Mouse (Mus musculus): ENCODE measurements around the gene Serpina16. TPM values are rescaled to one million over a fixed set of nuclear protein-coding genes. Genes with fewer than 3 reads are reported as not detected.
"Not testable (repeated sequence)": the region's sequence is repeated elsewhere in the genome, so short reads cannot be mapped to it uniquely, and the experiment has no call there.

Gene Serpina16
- total and polyA plus RNA-seq, 2 experiments from 2014 or later, result not detected

DNA sequence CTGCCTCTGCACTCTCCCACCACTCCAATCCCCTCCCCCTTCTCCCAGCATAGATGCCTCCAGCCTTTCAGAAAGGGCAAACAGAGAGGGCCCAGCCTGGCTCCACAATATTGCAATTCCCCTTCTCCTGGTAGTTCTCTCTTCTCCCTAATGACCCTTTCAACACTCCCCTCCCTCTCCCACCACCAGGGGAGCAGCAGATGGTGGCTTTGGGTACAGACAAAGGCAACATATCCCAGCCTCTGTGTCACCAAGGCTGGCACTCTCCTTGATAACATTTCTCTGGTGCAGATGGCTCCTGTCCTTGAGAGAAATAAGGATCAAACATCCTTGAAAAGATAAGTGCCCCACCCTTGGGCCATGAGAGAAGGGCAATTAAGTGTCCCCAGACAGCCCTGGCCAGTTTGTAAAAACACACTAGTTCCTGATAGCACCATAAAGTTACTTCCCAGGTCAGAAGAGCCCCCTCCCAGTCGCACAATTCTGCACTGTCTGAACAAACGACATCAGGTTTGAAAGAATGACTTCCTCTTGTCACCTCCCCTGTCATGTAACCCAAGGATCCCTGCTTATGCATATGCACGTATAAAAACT, 12.4 kb upstream of the Serpina16 start:
- TF ChIP-seq CTCF (IDR thresholded peaks at IDR 0.05; ENCODE audit: low read depth), result peak; percentile 21
- H3K4me3 ChIP-seq (ENCODE audit: low read length), result no peak overlapping the region
- 66% methylated on average over 3 of the region's 3 CpGs for WGBS
- no peak overlapping the region for H3K9ac ChIP-seq (replicated peaks; ENCODE audit: low read length)
- H3K27me3 ChIP-seq (ENCODE audit: insufficient read depth, low read length), result no peaks in the 10 kb centered on the region
- no peak overlapping the region for H3K4me2 ChIP-seq (ENCODE audit: low read depth, low read length)
- no peaks in the 10 kb centered on the region for H3K9me3 ChIP-seq (ENCODE audit: low read length)
- no peaks in the 10 kb centered on the region for H3K4me1 ChIP-seq (ENCODE audit: insufficient read depth, low read length)
- DNase-seq (ENCODE audit: low spot score) (no peak), ATAC-seq (no peak)
- H3K36me3 ChIP-seq (ENCODE audit: insufficient read depth, low read length), result no peaks in the 10 kb centered on the region
- H3K27ac ChIP-seq, result no peak overlapping the region

DNA sequence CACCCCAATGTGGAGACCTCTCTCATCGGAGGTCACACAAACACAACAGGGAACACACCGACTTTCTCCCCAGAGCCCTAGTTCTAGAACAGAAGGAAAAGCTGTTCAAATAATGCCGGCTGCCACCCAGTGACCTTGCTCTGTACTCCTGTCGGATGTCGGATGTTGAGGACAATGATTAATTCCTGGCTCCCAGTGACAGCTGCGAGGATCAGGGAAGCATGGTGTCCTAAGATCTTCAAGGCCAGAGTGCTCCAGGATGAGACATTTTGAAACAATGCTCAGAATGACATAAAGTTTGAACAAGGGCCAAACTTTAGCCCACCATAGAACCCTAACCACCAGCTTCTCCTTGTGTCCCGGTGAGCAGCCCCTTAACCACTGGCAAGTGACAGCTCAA, 11.1 kb upstream of the Serpina16 start:
- WGBS, result 58% methylated on average over 7 of the region's 7 CpGs
- no peak for DNase-seq (ENCODE audit: low spot score)
- Histone ChIP-seq H3K27ac (no peak overlapping the region), H3K27me3 (ENCODE audit: insufficient read depth, low read length) (no peaks in the 10 kb centered on the region), H3K4me3 (ENCODE audit: low read length) (no peak overlapping the region), H3K36me3 (ENCODE audit: insufficient read depth, low read length) (no peaks in the 10 kb centered on the region), H3K9me3 (ENCODE audit: low read length) (no peaks in the 10 kb centered on the region), H3K9ac (replicated peaks; ENCODE audit: low read length) (no peak overlapping the region), H3K4me1 (ENCODE audit: insufficient read depth, low read length) (no peaks in the 10 kb centered on the region), H3K4me2 (ENCODE audit: low read depth, low read length) (no peak overlapping the region)
- no peak for TF ChIP-seq CTCF (IDR thresholded peaks at IDR 0.05; ENCODE audit: low read depth)
- no peak for ATAC-seq

DNA sequence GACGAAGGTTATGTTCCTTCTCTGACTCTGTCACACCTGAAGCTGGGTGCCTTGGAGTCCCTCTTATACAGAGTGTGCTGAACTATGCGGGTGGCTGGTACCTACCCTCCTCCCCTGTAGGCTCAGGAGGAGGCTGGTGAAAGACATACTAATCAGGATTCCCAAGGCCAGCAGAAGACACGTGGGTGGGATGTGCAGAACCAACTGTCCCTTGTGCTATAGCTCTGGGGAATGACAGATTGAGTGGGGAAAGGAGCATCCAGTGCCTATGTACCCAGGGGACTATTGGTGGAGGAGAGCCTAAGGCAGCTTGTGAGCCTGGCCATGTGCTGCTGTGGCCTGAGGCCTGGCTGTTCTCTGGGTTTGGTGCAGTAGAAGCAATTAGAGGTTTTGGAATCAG, 10.1 kb upstream of the Serpina16 start:
- H3K4me2 ChIP-seq (ENCODE audit: low read depth, low read length), result no peak overlapping the region
- 76% methylated on average over 3 of the region's 3 CpGs for WGBS
- no peaks in the 10 kb centered on the region for H3K27me3 ChIP-seq (ENCODE audit: insufficient read depth, low read length)
- no peak for ATAC-seq
- no peaks in the 10 kb centered on the region for H3K36me3 ChIP-seq (ENCODE audit: insufficient read depth, low read length)
- H3K27ac ChIP-seq, result no peak overlapping the region
- no peaks in the 10 kb centered on the region for H3K4me1 ChIP-seq (ENCODE audit: insufficient read depth, low read length)
- H3K9ac ChIP-seq (replicated peaks; ENCODE audit: low read length), result no peak overlapping the region
- H3K4me3 ChIP-seq (ENCODE audit: low read length), result no peak overlapping the region
- no peak for DNase-seq (ENCODE audit: low spot score)
- no peaks in the 10 kb centered on the region for H3K9me3 ChIP-seq (ENCODE audit: low read length)
- TF ChIP-seq CTCF (IDR thresholded peaks at IDR 0.05; ENCODE audit: low read depth), result no peak

DNA sequence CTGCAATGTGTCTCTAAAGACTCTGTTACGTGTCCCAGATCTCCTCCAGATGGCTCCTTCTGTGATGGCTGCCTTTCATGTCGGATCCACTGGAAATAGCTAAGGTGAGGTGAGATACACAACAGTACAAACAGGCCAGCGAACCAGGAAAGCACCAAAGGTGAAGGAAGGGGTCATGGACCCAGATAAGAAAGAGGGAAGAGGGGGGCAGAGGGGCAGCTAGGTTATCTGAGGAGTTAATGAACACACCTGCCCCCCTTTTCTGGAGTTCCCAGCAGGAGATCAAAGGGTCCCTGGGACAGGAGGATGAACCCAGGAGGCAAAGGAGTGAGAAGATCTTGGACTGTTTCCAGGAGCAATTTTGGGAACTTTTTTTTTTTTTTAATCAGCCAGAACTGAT, 9.4 kb upstream of the Serpina16 start:
- DNase-seq (ENCODE audit: low spot score) (no peak), ATAC-seq (no peak)
- Histone ChIP-seq H3K27me3 (ENCODE audit: insufficient read depth, low read length) (no peaks in the 10 kb centered on the region), H3K9ac (replicated peaks; ENCODE audit: low read length) (no peak overlapping the region), H3K4me2 (ENCODE audit: low read depth, low read length) (no peak overlapping the region), H3K4me1 (ENCODE audit: insufficient read depth, low read length) (no peaks in the 10 kb centered on the region), H3K36me3 (ENCODE audit: insufficient read depth, low read length) (no peaks in the 10 kb centered on the region), H3K4me3 (ENCODE audit: low read length) (no peak overlapping the region), H3K9me3 (ENCODE audit: low read length) (no peaks in the 10 kb centered on the region), H3K27ac (no peak overlapping the region)
- 85% methylated on average over 3 of the region's 3 CpGs for WGBS
- TF ChIP-seq CTCF (IDR thresholded peaks at IDR 0.05; ENCODE audit: low read depth), result no peak

DNA sequence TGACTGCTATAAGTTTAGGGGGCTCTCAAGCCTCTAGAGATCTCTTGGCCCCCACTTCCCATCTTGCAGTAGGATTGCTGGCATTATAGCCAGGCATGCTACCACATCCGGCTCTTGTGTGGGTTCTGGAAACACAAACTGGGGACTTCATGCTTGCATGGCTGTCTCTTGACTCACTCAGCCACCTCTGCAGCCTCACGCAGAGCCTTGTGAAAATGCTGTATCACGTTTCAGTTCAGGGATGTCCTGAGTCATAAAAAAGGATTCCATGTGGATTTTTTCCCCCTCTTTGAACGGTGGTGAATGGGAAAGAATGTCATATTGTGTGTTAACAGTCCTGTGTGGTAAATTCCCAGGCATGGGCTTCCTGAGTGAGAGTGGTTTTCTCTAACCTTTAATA, 7.8 kb upstream of the Serpina16 start:
- Histone ChIP-seq H3K27me3 (ENCODE audit: insufficient read depth, low read length) (no peaks in the 10 kb centered on the region), H3K4me1 (ENCODE audit: insufficient read depth, low read length) (no peaks in the 10 kb centered on the region), H3K36me3 (ENCODE audit: insufficient read depth, low read length) (no peaks in the 10 kb centered on the region), H3K4me2 (ENCODE audit: low read depth, low read length) (no peak overlapping the region), H3K27ac (no peak overlapping the region), H3K9me3 (ENCODE audit: low read length) (no peaks in the 10 kb centered on the region), H3K9ac (replicated peaks; ENCODE audit: low read length) (no peak overlapping the region), H3K4me3 (ENCODE audit: low read length) (no peak overlapping the region)
- DNase-seq (ENCODE audit: low spot score) (no peak), ATAC-seq (no peak)
- 60% methylated on average over 4 of the region's 4 CpGs for WGBS
- no peak for TF ChIP-seq CTCF (IDR thresholded peaks at IDR 0.05; ENCODE audit: low read depth)

DNA sequence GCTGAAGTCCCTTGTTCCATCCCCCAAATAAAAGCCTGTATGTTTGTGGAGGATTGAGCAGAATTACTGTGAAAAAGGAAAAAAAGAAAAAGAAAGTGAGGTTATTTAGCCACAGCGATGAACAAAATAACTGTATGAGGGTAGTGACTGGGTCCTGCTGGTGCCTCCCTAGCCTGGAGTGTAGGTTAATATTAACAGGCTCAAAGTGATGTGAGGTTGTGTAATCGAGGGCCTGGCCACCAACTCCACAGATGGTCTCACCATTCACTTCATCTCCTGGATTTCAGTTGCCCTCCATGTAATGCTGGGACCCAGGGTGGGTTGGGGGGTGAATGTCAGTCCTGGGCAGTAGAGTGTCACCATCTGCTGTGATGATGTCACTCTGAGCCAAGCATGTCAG, 5.8 kb upstream of the Serpina16 start:
- no peak for TF ChIP-seq CTCF (IDR thresholded peaks at IDR 0.05; ENCODE audit: low read depth)
- H3K9ac ChIP-seq (replicated peaks; ENCODE audit: low read length), result no peak overlapping the region
- H3K36me3 ChIP-seq (ENCODE audit: insufficient read depth, low read length), result no peaks in the 10 kb centered on the region
- WGBS, result 67% methylated on average over 2 of the region's 2 CpGs
- no peak overlapping the region for H3K4me2 ChIP-seq (ENCODE audit: low read depth, low read length)
- H3K27me3 ChIP-seq (ENCODE audit: insufficient read depth, low read length), result no peaks in the 10 kb centered on the region
- no peak for ATAC-seq
- DNase-seq (ENCODE audit: low spot score), result no peak
- H3K4me1 ChIP-seq (ENCODE audit: insufficient read depth, low read length), result no peaks in the 10 kb centered on the region
- no peak overlapping the region for H3K27ac ChIP-seq
- no peak overlapping the region for H3K4me3 ChIP-seq (ENCODE audit: low read length)
- no peaks in the 10 kb centered on the region for H3K9me3 ChIP-seq (ENCODE audit: low read length)

DNA sequence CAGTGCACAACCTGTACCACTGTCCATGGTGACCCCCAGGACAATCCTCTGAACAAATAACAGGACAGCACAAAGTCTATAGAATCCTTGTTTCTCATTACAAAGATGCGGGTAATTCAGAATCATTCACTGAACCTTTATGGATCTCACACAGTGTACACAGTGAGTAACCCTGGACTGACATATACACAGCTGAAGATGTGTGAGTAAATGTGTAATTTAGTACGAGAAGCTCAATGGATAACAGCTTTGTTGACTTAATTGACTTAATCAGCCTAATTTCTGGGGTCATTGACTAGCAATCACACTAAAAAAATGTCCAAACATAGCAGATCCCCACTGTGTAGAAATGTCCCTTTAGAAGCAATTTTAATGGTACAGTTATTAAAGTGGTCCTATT, 5.2 kb upstream of the Serpina16 start:
- no peak overlapping the region for H3K9ac ChIP-seq (replicated peaks; ENCODE audit: low read length)
- no peak for TF ChIP-seq CTCF (IDR thresholded peaks at IDR 0.05; ENCODE audit: low read depth)
- H3K4me2 ChIP-seq (ENCODE audit: low read depth, low read length), result no peak overlapping the region
- no peaks in the 10 kb centered on the region for H3K4me1 ChIP-seq (ENCODE audit: insufficient read depth, low read length)
- no peaks in the 10 kb centered on the region for H3K27me3 ChIP-seq (ENCODE audit: insufficient read depth, low read length)
- no peaks in the 10 kb centered on the region for H3K36me3 ChIP-seq (ENCODE audit: insufficient read depth, low read length)
- H3K9me3 ChIP-seq (ENCODE audit: low read length), result no peaks in the 10 kb centered on the region
- 76% methylated on average over 2 of the region's 2 CpGs for WGBS
- no peak overlapping the region for H3K27ac ChIP-seq
- DNase-seq (ENCODE audit: low spot score) (no peak), ATAC-seq (no peak)
- H3K4me3 ChIP-seq (ENCODE audit: low read length), result no peak overlapping the region

DNA sequence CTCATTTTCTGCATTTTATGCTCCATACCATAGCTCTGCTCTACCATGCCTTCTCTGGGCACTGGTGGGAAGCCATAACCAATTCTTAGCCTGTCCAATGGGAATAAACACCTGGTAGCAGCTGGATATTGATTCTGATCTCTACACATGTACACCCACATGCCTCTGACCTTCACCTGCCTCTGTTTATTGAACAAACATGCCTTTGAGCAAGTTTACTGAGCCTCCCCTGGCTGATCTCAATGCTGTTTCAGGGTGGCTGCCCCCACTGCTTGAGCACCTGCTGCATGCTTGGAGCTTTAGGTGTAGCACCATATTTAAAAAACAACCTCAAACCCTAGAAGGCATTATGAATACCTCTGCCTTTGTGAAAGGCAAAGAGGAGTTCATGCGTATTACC, 3.9 kb upstream of the Serpina16 start:
- not testable (repeated sequence) for H3K4me2 ChIP-seq (ENCODE audit: low read depth, low read length); H3K27me3 ChIP-seq (ENCODE audit: insufficient read depth, low read length); H3K4me1 ChIP-seq (ENCODE audit: insufficient read depth, low read length); H3K4me3 ChIP-seq (ENCODE audit: low read length); H3K9me3 ChIP-seq (ENCODE audit: low read length); H3K9ac ChIP-seq (replicated peaks; ENCODE audit: low read length); DNase-seq (ENCODE audit: low spot score); ATAC-seq; H3K27ac ChIP-seq; H3K36me3 ChIP-seq (ENCODE audit: insufficient read depth, low read length)
- 97% methylated on average over 1 of the region's 1 CpGs for WGBS
